ENCODE assay signal across 10 mouse cellular contexts in the genomic region with DNA sequence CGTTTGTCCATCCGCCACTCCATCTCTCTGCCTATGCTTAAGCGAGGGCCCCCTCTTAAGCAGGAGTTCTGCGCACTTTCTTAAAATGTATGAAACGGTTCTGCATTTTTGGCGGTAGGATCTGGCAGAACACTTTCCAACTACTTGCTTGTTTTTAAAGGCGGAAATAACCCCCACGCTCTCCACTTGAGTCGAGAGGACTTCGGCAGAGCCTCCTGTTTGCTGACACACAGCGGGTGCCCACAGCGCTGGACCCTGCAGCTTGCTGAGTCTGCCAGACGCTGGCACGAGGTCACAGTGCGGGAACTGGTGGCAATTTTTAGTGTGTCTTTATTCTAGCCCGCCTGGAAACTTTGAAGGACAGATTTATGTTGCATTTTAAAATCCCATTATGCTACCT.
DNase-seq lines count a peak whose midpoint lies in the region; ATAC-seq lines count a peak whose summit lies in the region.
"Had no signal": no experiment of that assay in that cellular context is flagged by ENCODE, and none has a peak within 500 bp of the region (broad histone marks: within the 10 kb centered on the region; RNA-seq: fewer than 3 reads in every experiment).

No protein-coding gene starts in this region.

- peaks cover 7% of the 10 kb centered on the region; the same call in 1 of the 2 replicates for H3K27me3 ChIP-seq in limb, embryonic 15.5 days

- peak overlapping the region; percentile 31; the same call in 1 of the 2 replicates for H3K4me2 ChIP-seq in limb, embryonic 15.5 days

- no peak overlapping the region for H3K27ac ChIP-seq in limb, embryonic 15.5 days

- DNase-seq in heart, adult 11 months: peak; percentile 70
- DNase-seq in heart, postnatal 14 days: no peak
- peak; percentile 18 for DNase-seq in urinary bladder, postnatal 14 days (ENCODE audit: low spot score)
- no peak for DNase-seq in urinary bladder, postnatal 4 days (ENCODE audit: low spot score in 2 of 2)
- no peak for DNase-seq in testis, postnatal 14 days (ENCODE audit: low spot score)
- no peak for DNase-seq in thymus, postnatal 25 days
- no peak for DNase-seq in gastrocnemius, postnatal 10 days
- DNase-seq: cerebellum, postnatal 36 days; thymus, postnatal 36 days had no signal

- no peaks in the 10 kb centered on the region for H3K36me3 ChIP-seq in limb, embryonic 15.5 days

- H3K4me3 ChIP-seq in limb, embryonic 15.5 days: no peak overlapping the region

- H3K4me1 ChIP-seq in limb, embryonic 15.5 days: 0 out of 2 replicates have a peak, but pooled peaks cover 8% of the 10 kb centered on the region

- intact Hi-C loops in heart, postnatal 14 days (cut with DNase I): no loop called here

- H3K9me3 ChIP-seq in limb, embryonic 15.5 days: no peaks in the 10 kb centered on the region

- ATAC-seq in limb, embryonic 15.5 days (ENCODE audit: insufficient number of reproducible peaks, low FRiP score, low TSS enrichment, low read depth): no peak

- 32% methylated on average over 16 of the region's 16 CpGs for WGBS in limb, embryonic 15.5 days

- no peak overlapping the region for H3K9ac ChIP-seq in limb, embryonic 15.5 days

Comparison
In these comparisons a context has a peak if more than half of its experiments do, and no peak if none do; other contexts are left out.
1. DNase-seq: peak in heart, adult 11 months (single experiment) and urinary bladder, postnatal 14 days (single experiment); none in heart, postnatal 14 days (0 of 2), urinary bladder, postnatal 4 days (0 of 2), testis, postnatal 14 days (single experiment), thymus, postnatal 25 days (single experiment) and gastrocnemius, postnatal 10 days (single experiment).